Comparison of ENCODE assay signal across 9 mouse cellular contexts in genomic region chr8:71511644-71512043, GRCm38 (mm10). TPM values are rescaled to one million over a fixed set of nuclear protein-coding genes. Genes with fewer than 3 reads are reported as not detected.
DNase-seq lines count a peak whose midpoint lies in the region; ATAC-seq and TF ChIP-seq lines count a peak whose summit lies in the region.
"Had no signal": no experiment of that assay in that cellular context is flagged by ENCODE, and none has a peak within 500 bp of the region (broad histone marks: within the 10 kb centered on the region; RNA-seq: fewer than 3 reads in every experiment).

Gene Plvap, minus strand, starts transcription at chr8:71511752.

- no peak within 1 kb of the TSS for H3K9ac ChIP-seq in limb, embryonic 14.5 days (ENCODE audit: low read depth, low read length, severe bottlenecking)
- H3K9ac ChIP-seq in stomach, embryonic 16.5 days (ENCODE audit: low read length) = no peak within 1 kb of the TSS

- ATAC-seq in hematopoietic stem cell, adult 5-6 weeks (replicated peaks in 1 of 2; ENCODE audit: insufficient read depth in 1 of 2, low FRiP score in 2 of 2, low TSS enrichment in 1 of 2, low read depth in 1 of 2, poor library complexity in 2 of 2, severe bottlenecking in 2 of 2) = peak; percentile 60 to 70; a peak in 3 of 4 replicates
- ATAC-seq in limb, embryonic 14.5 days (ENCODE audit: low FRiP score, low read depth) = no peak
- peak; percentile 54 for ATAC-seq in stomach, embryonic 16.5 days (ENCODE audit: insufficient read depth, low FRiP score)

- intact Hi-C loops in gastrocnemius, postnatal 14 days (cut with DNase I; ENCODE audit: low total_unique reads) = no loop called here

- H3K36me3 ChIP-seq in limb, embryonic 14.5 days (ENCODE audit: control insufficient read depth, insufficient read depth, low read length) = no peaks in the 10 kb centered on the region
- H3K36me3 ChIP-seq in stomach, embryonic 16.5 days (ENCODE audit: control insufficient read depth, insufficient read depth, low read length) = no peaks in the 10 kb centered on the region

- H3K9me3 ChIP-seq in limb, embryonic 14.5 days (ENCODE audit: control insufficient read depth, low read length) = no peaks in the 10 kb centered on the region
- H3K9me3 ChIP-seq in stomach, embryonic 16.5 days (replicated peaks; ENCODE audit: control insufficient read depth, low read length) = no peaks in the 10 kb centered on the region

- TF ChIP-seq POLR2A in cortical plate, adult 2 months (IDR thresholded peaks at IDR 0.05; ENCODE audit: extremely low read depth, insufficient read depth, low read length) = no peak
- no peak for TF ChIP-seq POLR2A in limb, embryonic 14.5 days (IDR thresholded peaks at IDR 0.05; ENCODE audit: borderline replicate concordance, extremely low read depth, insufficient read depth, insufficient read length)

- H3K4me1 ChIP-seq in cortical plate, adult 2 months (ENCODE audit: control insufficient read depth, insufficient read depth, low read length) = no peaks in the 10 kb centered on the region
- H3K4me1 ChIP-seq in limb, embryonic 14.5 days (ENCODE audit: control insufficient read depth, insufficient read depth, low read length) = no peaks in the 10 kb centered on the region
- H3K4me1 ChIP-seq in stomach, embryonic 16.5 days (ENCODE audit: control insufficient read depth, insufficient read depth, low read length) = 0 out of 2 replicates have a peak, but pooled peaks cover 6% of the 10 kb centered on the region

- WGBS in limb, embryonic 14.5 days = 41% methylated on average over 5 of the region's 14 CpGs
- 27% methylated on average over 14 of the region's 14 CpGs for WGBS in stomach, embryonic 16.5 days

- no peak for DNase-seq in gastrocnemius, postnatal 10 days
- no peak for DNase-seq in gastrocnemius, postnatal 14 days
- DNase-seq in limb, embryonic 14.5 days (ENCODE audit: low spot score) = no peak
- no peak for DNase-seq in urinary bladder, adult 18-20 months (ENCODE audit: low spot score in 2 of 2)
- no peak for DNase-seq in ovary, postnatal 14 days (ENCODE audit: low spot score)

- no peak within 1 kb of the TSS for H3K27ac ChIP-seq in cortical plate, adult 2 months (ENCODE audit: insufficient read depth, low read length)
- H3K27ac ChIP-seq in limb, embryonic 14.5 days (replicated peaks; ENCODE audit: low read depth, low read length) = no peak within 1 kb of the TSS
- no peak within 1 kb of the TSS for H3K27ac ChIP-seq in stomach, embryonic 16.5 days (ENCODE audit: low read length)

- peaks cover 23% of the 10 kb centered on the region for H3K27me3 ChIP-seq in limb, embryonic 14.5 days (ENCODE audit: control insufficient read depth, insufficient read depth, low read length)
- H3K27me3 ChIP-seq in stomach, embryonic 16.5 days (ENCODE audit: control insufficient read depth, insufficient read depth, low read length) = peaks cover 30% of the 10 kb centered on the region

- H3K4me3 ChIP-seq in cortical plate, adult 2 months (ENCODE audit: insufficient read depth, low read length) = no peak within 1 kb of the TSS
- peak within 1 kb of the TSS; percentile 5; the same call in 1 of the 2 replicates for H3K4me3 ChIP-seq in limb, embryonic 14.5 days (replicated peaks; ENCODE audit: low read length)
- H3K4me3 ChIP-seq in stomach, embryonic 16.5 days (replicated peaks; ENCODE audit: low read length) = peak within 1 kb of the TSS; percentile 11
- H3K4me3 ChIP-seq: myocyte had no signal

- H3K4me2 ChIP-seq in limb, embryonic 14.5 days (replicated peaks; ENCODE audit: low read depth, low read length, severe bottlenecking) = no peak within 1 kb of the TSS
- no peak within 1 kb of the TSS for H3K4me2 ChIP-seq in stomach, embryonic 16.5 days (ENCODE audit: low read depth, low read length)

- no peak for TF ChIP-seq CTCF in cortical plate, adult 2 months (IDR thresholded peaks at IDR 0.05; ENCODE audit: extremely low read depth, insufficient read depth, low read length)

RNA-seq across cellular contexts. Expression of gene Plvap, which starts in this region (rescaled TPM):
- 10 to 100 TPM; 10.7 to 14.2 TPM for total RNA-seq in gastrocnemius, postnatal 10 days (2021)
- 10 to 100 TPM in 1 of 2 experiments, 1 to 10 TPM in 1; 7.7 to 11.7 TPM for total RNA-seq in gastrocnemius, postnatal 14 days (2021)
- 11.0 and 11.9 TPM in 2 replicates for polyA plus RNA-seq in cortical plate, adult 2 months (2012; rRNA removed)
- total RNA-seq in hematopoietic stem cell, adult 5-6 weeks (2017) = 0.38 TPM in 1 of 2 replicates, not detected in the other
- polyA plus RNA-seq in limb, embryonic 14.5 days (2012; rRNA removed) = 59.8 and 77.7 TPM in 2 replicates
- 53.2 and 57.2 TPM in 2 replicates for polyA plus RNA-seq in limb, embryonic 14.5 days (2014; fragmentation: Nextera tagmentation; extraction: Ambion mirVana)
- polyA plus RNA-seq in stomach, embryonic 16.5 days (2015; fragmentation: Nextera tagmentation; extraction: Ambion mirVana) = 79.7 and 81.8 TPM in 2 replicates

Comparison
In these comparisons a context has a peak if more than half of its experiments do, and no peak if none do; other contexts are left out.
1. Peak in ATAC-seq in hematopoietic stem cell, adult 5-6 weeks; RNA of the gene not detected or under 1 TPM.